Mouse (Mus musculus): ENCODE measurements around the gene Lctl. TPM values are rescaled to one million over a fixed set of nuclear protein-coding genes. Genes with fewer than 3 reads are reported as not detected.

Gene Lctl
- polyA plus RNA-seq, 1 experiment from 2014 or later = not detected

DNA sequence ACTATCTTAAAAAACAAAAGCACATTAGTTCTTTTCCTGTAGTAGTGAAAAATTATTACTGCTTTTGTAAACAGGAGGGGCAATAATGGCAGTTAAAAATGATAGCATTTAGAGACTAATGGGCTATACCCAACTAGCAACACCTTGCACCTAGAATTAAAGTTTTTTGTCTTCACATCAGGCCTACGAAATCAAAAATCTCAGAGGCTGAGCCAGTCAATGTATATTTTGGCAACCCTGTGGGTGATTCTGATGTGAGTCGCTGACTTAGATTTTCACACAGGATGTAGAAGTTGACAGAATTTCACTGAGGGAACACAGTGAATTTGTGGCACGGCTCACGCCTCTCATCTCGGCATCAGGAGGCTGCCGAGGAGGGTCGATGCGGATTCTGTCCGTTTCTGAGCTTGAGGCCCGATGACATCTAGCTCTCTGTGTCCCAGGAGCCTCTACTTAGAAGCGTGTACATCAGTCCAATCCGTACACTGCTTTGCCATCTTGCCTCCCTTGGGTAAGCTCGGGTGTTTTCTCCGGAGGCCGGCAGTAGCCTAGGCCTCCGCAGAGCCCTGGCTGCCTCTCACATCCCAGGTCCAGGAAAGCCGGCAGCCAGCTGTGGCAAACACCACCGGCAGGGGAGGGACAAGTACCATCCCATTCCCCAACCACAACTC is 55.3 kb downstream of the Lctl start:
- H3K9ac ChIP-seq (ENCODE audit: low read depth, low read length) = peak overlapping the region; percentile 76
- peak overlapping the region; percentile 79 for H3K4me2 ChIP-seq (ENCODE audit: low read depth, low read length)
- peak overlapping the region; percentile 56 for H3K4me3 ChIP-seq (ENCODE audit: low read depth, low read length)
- ATAC-seq (ENCODE audit: low read depth) (peak; percentile 65), DNase-seq (ENCODE audit: low spot score) (no peak)
- no peaks in the 10 kb centered on the region for H3K27me3 ChIP-seq (replicated peaks; ENCODE audit: control insufficient read depth, insufficient read depth, low read length)
- peaks cover 31% of the 10 kb centered on the region for H3K36me3 ChIP-seq (ENCODE audit: control insufficient read depth, insufficient read depth, low read length)
- WGBS = 2% methylated on average over 18 of the region's 18 CpGs
- H3K9me3 ChIP-seq (ENCODE audit: control insufficient read depth, low read length) = no peaks in the 10 kb centered on the region
- peaks cover 11% of the 10 kb centered on the region; the same call in 1 of the 2 replicates for H3K4me1 ChIP-seq (ENCODE audit: control insufficient read depth, insufficient read depth, low read length)
- peak overlapping the region; percentile 97 for H3K27ac ChIP-seq (replicated peaks; ENCODE audit: low read depth, low read length)

DNA sequence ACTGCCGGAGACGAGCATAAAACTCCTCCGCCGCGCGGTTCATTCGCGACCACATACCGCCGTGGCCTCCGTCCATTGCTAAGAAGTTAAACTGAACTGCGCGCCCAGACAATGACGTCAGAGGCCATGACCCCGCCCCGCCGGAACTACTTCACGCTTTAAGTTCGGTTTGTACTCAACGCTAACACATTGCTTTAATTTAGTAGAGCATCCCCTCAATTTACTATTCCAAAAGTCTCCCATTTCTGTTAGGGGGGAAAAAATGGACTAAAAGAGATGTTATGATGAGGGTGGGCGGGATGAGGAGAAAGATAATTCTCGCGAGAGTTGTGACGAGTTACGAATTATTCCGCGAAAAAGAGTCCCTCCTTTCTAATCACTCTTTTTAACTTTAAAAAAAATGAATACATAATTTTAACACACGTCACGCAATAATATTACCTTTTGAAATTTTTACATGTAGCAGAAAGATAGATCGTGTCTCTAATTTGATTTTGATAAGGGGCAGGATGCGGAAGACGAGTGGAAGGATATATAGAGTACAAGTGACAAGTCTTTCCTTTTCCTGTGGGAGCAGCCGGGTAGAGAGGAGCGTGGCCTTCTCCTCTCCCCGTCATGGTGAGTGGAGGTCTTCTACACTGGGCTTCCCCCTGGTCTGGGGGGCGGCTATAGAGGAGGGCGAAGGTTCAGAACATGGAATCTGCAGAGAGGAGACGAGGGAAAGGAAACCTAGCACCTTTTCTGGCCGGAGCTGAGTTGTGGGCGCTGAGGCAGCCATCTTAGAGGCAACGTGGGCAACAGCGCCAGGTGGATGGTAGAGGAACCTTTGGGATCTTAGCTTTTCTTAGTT is 56.1 kb downstream of the Lctl start, which contains the start of the genes Zwilch and Rpl4:
Gene Zwilch (minus strand): TSS at position 289 of the 850 bp plus-strand sequence.
Gene Rpl4 (plus strand): TSS at position 560 of the 850 bp plus-strand sequence.
- H3K36me3 ChIP-seq (ENCODE audit: control insufficient read depth, insufficient read depth, low read length) = peaks cover 35% of the 10 kb centered on the region
- H3K27ac ChIP-seq (replicated peaks; ENCODE audit: low read depth, low read length) = peak within 1 kb of the TSS; percentile 97
- peaks cover 11% of the 10 kb centered on the region; the same call in 1 of the 2 replicates for H3K4me1 ChIP-seq (ENCODE audit: control insufficient read depth, insufficient read depth, low read length)
- peak within 1 kb of the TSS; percentile 76 for H3K9ac ChIP-seq (ENCODE audit: low read depth, low read length)
- DNase-seq (ENCODE audit: low spot score) = peak; percentile 90
- H3K9me3 ChIP-seq (ENCODE audit: control insufficient read depth, low read length) = no peaks in the 10 kb centered on the region
- peak; percentile 88 for ATAC-seq (ENCODE audit: low read depth)
- H3K4me3 ChIP-seq (ENCODE audit: low read depth, low read length) = peak within 1 kb of the TSS; percentile 56
- H3K27me3 ChIP-seq (replicated peaks; ENCODE audit: control insufficient read depth, insufficient read depth, low read length) = no peaks in the 10 kb centered on the region
- H3K4me2 ChIP-seq (ENCODE audit: low read depth, low read length) = peak within 1 kb of the TSS; percentile 92
- under 1% methylated on average over 42 of the region's 42 CpGs for WGBS

DNA sequence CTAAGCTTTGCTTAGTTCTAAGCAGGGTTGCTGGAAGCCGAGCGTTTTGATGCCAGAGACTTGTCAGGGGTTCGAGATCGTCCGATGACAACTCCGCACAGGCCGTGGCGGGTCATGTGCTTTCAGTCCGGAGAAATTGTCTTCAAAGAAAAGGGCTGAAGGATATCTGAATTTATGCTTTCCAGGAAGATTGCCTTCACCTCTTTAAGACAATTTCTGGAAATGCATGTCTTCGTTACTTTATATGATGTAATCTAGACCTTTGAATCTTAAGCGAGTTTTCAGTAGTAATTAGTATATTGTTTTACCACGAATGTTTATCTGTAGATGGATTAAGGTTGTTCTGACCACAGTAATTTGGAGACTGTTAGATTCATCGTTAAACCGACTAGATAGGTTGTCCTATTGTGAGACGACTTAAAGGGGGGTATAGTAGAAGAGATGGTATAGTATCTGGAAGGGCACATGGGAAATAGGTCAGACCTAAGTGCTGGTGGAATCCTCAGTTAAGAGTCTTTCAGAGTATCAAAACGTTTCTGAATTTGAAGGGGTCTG is 56.8 kb downstream of the Lctl start:
- WGBS = under 1% methylated on average over 16 of the region's 16 CpGs
- no peaks in the 10 kb centered on the region for H3K27me3 ChIP-seq (replicated peaks; ENCODE audit: control insufficient read depth, insufficient read depth, low read length)
- H3K36me3 ChIP-seq (ENCODE audit: control insufficient read depth, insufficient read depth, low read length) = peaks cover 42% of the 10 kb centered on the region
- H3K9me3 ChIP-seq (ENCODE audit: control insufficient read depth, low read length) = no peaks in the 10 kb centered on the region
- H3K9ac ChIP-seq (ENCODE audit: low read depth, low read length) = peak overlapping the region; percentile 76
- peak overlapping the region; percentile 97 for H3K27ac ChIP-seq (replicated peaks; ENCODE audit: low read depth, low read length)
- ATAC-seq (ENCODE audit: low read depth) (no peak), DNase-seq (ENCODE audit: low spot score) (no peak)
- H3K4me2 ChIP-seq (ENCODE audit: low read depth, low read length) = peak overlapping the region; percentile 92
- H3K4me1 ChIP-seq (ENCODE audit: control insufficient read depth, insufficient read depth, low read length) = peaks cover 11% of the 10 kb centered on the region; the same call in 1 of the 2 replicates
- H3K4me3 ChIP-seq (ENCODE audit: low read depth, low read length) = peak overlapping the region; percentile 56

DNA sequence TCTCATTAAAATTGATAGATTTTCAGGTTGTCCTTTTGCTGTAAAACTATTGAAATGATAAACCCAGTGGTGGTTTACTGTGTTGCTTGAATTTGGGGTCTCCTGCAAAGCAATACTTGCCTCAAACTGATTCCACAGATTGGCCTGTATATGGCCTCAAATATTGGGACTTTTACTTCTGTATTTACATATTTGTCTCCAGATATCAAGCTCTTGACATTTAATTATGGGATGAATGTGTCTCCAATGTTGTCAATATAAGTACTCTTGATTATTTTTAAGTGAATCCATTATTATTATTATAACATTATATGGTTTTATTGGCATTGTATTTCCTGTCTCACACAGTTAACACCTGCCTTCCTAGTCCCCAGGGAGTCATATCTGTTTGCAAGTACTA is 57.4 kb downstream of the Lctl start:
- Histone ChIP-seq H3K9me3 (ENCODE audit: control insufficient read depth, low read length) (no peaks in the 10 kb centered on the region), H3K9ac (ENCODE audit: low read depth, low read length) (peak overlapping the region; percentile 76), H3K4me2 (ENCODE audit: low read depth, low read length) (peak overlapping the region; percentile 92), H3K4me3 (ENCODE audit: low read depth, low read length) (peak overlapping the region; percentile 56), H3K36me3 (ENCODE audit: control insufficient read depth, insufficient read depth, low read length) (peaks cover 43% of the 10 kb centered on the region), H3K4me1 (ENCODE audit: control insufficient read depth, insufficient read depth, low read length) (peaks cover 11% of the 10 kb centered on the region; the same call in 1 of the 2 replicates), H3K27me3 (replicated peaks; ENCODE audit: control insufficient read depth, insufficient read depth, low read length) (no peaks in the 10 kb centered on the region), H3K27ac (replicated peaks; ENCODE audit: low read depth, low read length) (no peak overlapping the region)
- DNase-seq (ENCODE audit: low spot score) (no peak), ATAC-seq (ENCODE audit: low read depth) (no peak)

DNA sequence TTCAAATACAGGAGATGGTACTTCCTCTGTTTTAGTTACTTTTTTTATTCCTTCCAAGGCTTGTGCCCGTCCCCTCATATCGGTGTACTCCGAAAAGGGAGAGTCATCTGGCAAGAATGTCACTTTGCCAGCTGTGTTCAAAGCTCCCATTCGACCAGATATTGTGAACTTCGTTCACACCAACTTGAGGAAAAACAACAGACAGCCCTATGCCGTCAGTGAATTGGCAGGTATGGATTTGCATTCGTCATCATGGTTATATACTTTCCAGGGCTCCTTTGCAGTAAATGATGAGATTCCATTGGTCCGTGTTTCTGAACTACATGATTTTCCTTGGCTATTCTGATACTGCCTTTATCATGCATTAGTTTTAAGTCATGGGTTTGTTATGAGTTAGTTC is 57.8 kb downstream of the Lctl start:
- Histone ChIP-seq H3K9me3 (ENCODE audit: control insufficient read depth, low read length) (no peaks in the 10 kb centered on the region), H3K4me2 (ENCODE audit: low read depth, low read length) (peak overlapping the region; percentile 92), H3K4me3 (ENCODE audit: low read depth, low read length) (peak overlapping the region; percentile 56), H3K27me3 (replicated peaks; ENCODE audit: control insufficient read depth, insufficient read depth, low read length) (no peaks in the 10 kb centered on the region), H3K9ac (ENCODE audit: low read depth, low read length) (peak overlapping the region; percentile 76; the same call in 1 of the 2 replicates), H3K27ac (replicated peaks; ENCODE audit: low read depth, low read length) (no peak overlapping the region), H3K4me1 (ENCODE audit: control insufficient read depth, insufficient read depth, low read length) (peaks cover 12% of the 10 kb centered on the region; the same call in 1 of the 2 replicates), H3K36me3 (ENCODE audit: control insufficient read depth, insufficient read depth, low read length) (peaks cover 43% of the 10 kb centered on the region)
- DNase-seq (ENCODE audit: low spot score) = no peak
- WGBS = 66% methylated on average over 8 of the region's 8 CpGs
- no peak for ATAC-seq (ENCODE audit: low read depth)

DNA sequence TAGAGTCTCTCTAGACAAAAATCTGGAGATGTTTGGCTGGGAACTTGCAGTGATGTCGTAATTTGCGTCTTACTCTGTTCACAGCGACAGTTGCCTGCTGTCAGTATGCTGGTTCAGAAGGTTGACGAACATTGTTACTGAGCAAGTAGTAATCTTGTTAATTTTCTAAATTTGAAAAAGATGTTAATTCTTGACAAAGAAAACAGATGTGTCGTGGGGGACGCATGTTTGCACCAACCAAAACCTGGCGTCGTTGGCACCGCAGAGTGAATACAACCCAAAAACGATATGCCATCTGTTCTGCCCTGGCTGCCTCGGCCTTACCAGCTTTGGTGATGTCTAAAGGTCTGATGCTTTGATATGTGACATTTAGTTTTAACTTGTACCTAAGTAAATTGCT is 58.4 kb downstream of the Lctl start:
- Histone ChIP-seq H3K36me3 (ENCODE audit: control insufficient read depth, insufficient read depth, low read length) (peaks cover 44% of the 10 kb centered on the region), H3K4me1 (ENCODE audit: control insufficient read depth, insufficient read depth, low read length) (peaks cover 14% of the 10 kb centered on the region; the same call in 1 of the 2 replicates), H3K9me3 (ENCODE audit: control insufficient read depth, low read length) (no peaks in the 10 kb centered on the region), H3K4me2 (ENCODE audit: low read depth, low read length) (no peak overlapping the region), H3K27me3 (replicated peaks; ENCODE audit: control insufficient read depth, insufficient read depth, low read length) (no peaks in the 10 kb centered on the region), H3K9ac (ENCODE audit: low read depth, low read length) (no peak overlapping the region), H3K4me3 (ENCODE audit: low read depth, low read length) (no peak overlapping the region), H3K27ac (replicated peaks; ENCODE audit: low read depth, low read length) (no peak overlapping the region)
- ATAC-seq (ENCODE audit: low read depth) (no peak), DNase-seq (ENCODE audit: low spot score) (no peak)
- WGBS = 86% methylated on average over 11 of the region's 11 CpGs

DNA sequence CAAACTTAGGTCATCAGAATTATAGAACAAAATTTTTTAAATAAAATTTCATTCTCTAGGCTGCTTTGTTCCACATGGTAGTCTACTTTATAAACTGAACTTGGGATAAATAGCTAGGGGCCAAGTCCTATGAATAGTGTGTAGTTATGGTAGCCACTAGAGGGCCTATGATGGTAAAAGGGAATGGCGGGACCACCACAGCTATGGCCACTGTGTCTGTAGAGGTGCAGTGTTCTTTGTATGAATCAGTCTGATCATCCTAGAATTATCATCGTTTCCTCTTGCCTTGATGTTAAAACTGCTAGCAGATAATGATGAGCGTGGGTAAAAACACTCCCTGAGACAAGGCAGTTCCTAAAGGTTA is 61.6 kb downstream of the Lctl start:
- Histone ChIP-seq H3K4me2 (ENCODE audit: low read depth, low read length) (peak overlapping the region; percentile 55), H3K4me3 (ENCODE audit: low read depth, low read length) (peak overlapping the region; percentile 64), H3K4me1 (ENCODE audit: control insufficient read depth, insufficient read depth, low read length) (peaks cover 10% of the 10 kb centered on the region; the same call in 1 of the 2 replicates), H3K9me3 (ENCODE audit: control insufficient read depth, low read length) (no peaks in the 10 kb centered on the region), H3K27ac (replicated peaks; ENCODE audit: low read depth, low read length) (peak overlapping the region; percentile 82), H3K27me3 (replicated peaks; ENCODE audit: control insufficient read depth, insufficient read depth, low read length) (no peaks in the 10 kb centered on the region), H3K9ac (ENCODE audit: low read depth, low read length) (peak overlapping the region; percentile 64; the same call in 1 of the 2 replicates), H3K36me3 (ENCODE audit: control insufficient read depth, insufficient read depth, low read length) (peaks cover 66% of the 10 kb centered on the region)
- DNase-seq (ENCODE audit: low spot score) = peak; percentile 56
- peak; percentile 60 for ATAC-seq (ENCODE audit: low read depth)
- WGBS = 55% methylated on average over 3 of the region's 3 CpGs

DNA sequence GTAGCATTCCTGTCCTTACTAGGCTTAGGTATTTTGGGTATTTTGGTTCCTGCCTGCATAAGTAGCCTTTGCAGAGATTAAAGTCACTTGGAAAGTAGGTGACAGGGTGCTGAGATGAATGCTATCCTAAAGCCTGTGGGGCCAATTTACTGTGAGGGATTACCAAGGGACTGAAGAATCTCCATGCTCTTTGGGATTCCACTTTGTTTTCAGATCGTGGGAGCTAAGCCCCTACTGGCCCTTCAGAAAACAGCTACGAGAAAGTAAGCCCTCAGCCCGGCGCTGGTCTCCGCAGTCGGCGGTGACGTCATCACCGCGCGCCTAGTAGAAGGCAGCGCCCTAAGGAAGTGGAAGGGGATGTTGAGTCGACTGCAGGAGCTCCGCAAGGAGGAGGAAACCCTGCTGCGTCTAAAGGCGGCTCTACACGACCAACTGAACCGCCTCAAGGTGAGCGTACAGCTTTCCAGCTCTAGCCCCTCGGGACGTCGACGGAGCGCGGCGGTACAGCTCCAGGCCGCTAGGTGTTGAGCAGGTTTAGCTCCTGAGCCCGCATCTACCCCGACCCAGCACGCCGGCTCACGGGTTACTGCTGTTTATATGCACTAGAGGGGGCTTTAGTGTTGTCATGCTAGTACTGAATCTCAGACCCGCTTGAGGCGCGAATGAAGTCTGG is 62.2 kb downstream of the Lctl start, which contains the start of gene Snapc5:
Gene Snapc5 (plus strand): TSS at position 301 of the 673 bp plus-strand sequence.
- Histone ChIP-seq H3K27ac (replicated peaks; ENCODE audit: low read depth, low read length) (peak within 1 kb of the TSS; percentile 82), H3K9ac (ENCODE audit: low read depth, low read length) (peak within 1 kb of the TSS; percentile 64), H3K4me1 (ENCODE audit: control insufficient read depth, insufficient read depth, low read length) (peaks cover 10% of the 10 kb centered on the region; the same call in 1 of the 2 replicates), H3K27me3 (replicated peaks; ENCODE audit: control insufficient read depth, insufficient read depth, low read length) (no peaks in the 10 kb centered on the region), H3K4me2 (ENCODE audit: low read depth, low read length) (peak within 1 kb of the TSS; percentile 55), H3K36me3 (ENCODE audit: control insufficient read depth, insufficient read depth, low read length) (peaks cover 69% of the 10 kb centered on the region), H3K4me3 (ENCODE audit: low read depth, low read length) (peak within 1 kb of the TSS; percentile 64), H3K9me3 (ENCODE audit: control insufficient read depth, low read length) (no peaks in the 10 kb centered on the region)
- DNase-seq (ENCODE audit: low spot score) (peak; percentile 97), ATAC-seq (ENCODE audit: low read depth) (peak; percentile 96)
- WGBS = under 1% methylated on average over 29 of the region's 35 CpGs

Data from embryonic facial prominence, embryonic 14.5 days (tissue).